Mouse (Mus musculus): ENCODE measurements around the gene Ltc4s. TPM values are rescaled to one million over a fixed set of nuclear protein-coding genes. Genes with fewer than 3 reads are reported as not detected.

Gene Ltc4s
- total RNA-seq, 2 experiments from 2014 or later = 4.4 to 6.0 TPM

DNA sequence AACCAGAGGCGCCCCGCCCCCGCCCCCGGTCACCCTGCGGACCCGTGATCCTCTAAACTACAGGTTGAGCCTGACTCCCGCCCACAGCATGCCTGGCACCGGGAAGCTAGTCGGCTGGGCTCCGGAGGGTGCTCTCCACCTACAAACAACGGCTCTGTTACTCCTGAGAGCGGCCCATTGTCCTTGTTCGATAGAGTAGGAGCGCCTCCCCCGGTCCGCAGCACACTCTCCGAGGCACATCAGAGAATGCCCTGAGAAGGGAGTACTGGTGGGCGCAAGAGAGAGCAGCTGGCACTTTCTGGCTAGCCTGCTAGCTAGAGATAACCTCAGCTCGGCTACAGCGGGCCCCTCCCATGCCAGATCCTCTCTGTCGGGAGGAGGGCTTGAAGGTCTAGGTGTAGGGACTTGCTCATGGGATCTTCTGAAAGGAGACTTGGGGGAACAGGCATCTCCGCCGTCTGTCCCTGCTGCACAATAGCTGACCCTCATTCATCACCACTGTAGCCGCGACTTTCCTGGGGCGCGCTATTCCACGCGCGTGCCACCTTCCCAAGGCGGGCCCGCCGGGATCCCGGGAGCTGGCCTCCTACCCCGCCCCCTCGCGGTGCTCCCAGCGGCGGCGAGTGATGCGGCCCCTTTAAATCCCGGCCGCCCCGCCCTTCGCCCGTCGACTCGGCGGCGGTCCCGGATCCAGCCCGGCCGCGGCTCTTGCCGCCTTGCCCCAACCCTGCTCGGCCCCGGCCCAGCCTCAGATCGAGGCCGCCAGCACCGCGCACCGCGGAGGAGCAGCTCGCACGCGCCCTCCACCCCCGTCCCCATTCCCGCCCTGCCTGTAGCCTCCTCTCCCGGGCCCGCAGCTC, 13.5 kb downstream of the Ltc4s start:
- DNase-seq (ENCODE audit: low spot score in 2 of 2) = peak; percentile 76 to 79

GRCm38 (mm10) chr11:50223783-50224662, 14.4 kb downstream of the Ltc4s start:
- DNase-seq (ENCODE audit: low spot score in 2 of 2) = no peak

- no peak for DNase-seq (ENCODE audit: low spot score in 2 of 2)
Measured at GRCm38 (mm10) chr11:50222559-50223276, 15.7 kb downstream of the Ltc4s start.

- no peak for DNase-seq (ENCODE audit: low spot score in 2 of 2)
Measured at GRCm38 (mm10) chr11:50219833-50220232, 18.6 kb downstream of the Ltc4s start.

DNA sequence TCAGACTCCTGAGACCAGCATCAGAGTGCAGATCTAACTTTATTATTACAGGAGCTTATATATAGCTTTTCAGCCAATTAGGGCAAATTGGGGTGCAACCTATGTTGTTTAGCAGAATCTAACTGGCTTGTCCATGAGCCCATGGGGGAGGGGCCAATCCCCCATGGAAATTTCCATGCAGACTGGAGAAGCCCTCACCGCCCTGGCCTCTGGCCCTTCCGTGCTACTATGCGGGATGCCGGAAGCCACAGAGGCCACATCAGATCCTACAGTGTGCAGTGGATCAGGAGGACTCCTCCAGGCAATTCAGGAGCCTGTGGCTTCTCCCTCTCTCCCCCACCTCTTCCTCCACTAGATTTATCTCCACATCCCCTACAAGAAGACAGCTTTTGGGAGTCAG, 20.6 kb downstream of the Ltc4s start:
- DNase-seq (ENCODE audit: low spot score in 2 of 2) = no peak

DNA sequence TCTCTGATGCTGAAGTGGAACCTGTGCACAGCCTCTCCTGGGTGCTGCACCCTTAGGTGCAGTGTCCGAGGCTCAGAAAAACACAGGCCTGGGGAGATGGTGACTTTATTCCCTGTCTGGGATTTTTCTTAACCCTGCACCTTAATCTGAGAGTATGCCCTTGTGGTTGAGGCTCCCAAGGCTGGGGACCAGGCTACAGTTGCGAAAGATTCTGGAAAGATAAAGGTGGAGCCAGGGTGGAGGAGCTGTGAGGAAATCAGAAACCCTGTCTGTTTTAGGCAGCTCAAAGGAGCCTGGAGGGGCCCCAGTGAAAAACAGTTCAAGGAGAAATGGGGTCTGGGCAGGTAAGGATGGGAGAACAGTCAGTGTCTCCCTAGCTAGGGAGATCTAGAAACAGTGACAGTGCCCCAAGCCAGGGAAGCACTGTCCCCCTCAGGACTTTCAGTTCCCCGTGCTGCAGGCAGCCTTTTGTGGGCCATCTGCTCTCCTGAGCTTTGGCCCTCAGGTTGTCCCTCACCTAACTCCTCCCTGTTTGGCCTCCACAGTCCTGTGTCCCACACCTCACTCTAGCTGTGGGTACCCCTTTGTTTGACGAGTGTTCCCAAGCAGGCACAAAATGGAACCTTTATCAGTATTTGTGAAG, 21.6 kb downstream of the Ltc4s start:
- DNase-seq (ENCODE audit: low spot score in 2 of 2) = no peak

GRCm38 (mm10) chr11:50215633-50216032, 22.8 kb downstream of the Ltc4s start:
- no peak for DNase-seq (ENCODE audit: low spot score in 2 of 2)

- DNase-seq (ENCODE audit: low spot score in 2 of 2) = no peak
Measured at GRCm38 (mm10) chr11:50214631-50215030, 23.8 kb downstream of the Ltc4s start.

DNA sequence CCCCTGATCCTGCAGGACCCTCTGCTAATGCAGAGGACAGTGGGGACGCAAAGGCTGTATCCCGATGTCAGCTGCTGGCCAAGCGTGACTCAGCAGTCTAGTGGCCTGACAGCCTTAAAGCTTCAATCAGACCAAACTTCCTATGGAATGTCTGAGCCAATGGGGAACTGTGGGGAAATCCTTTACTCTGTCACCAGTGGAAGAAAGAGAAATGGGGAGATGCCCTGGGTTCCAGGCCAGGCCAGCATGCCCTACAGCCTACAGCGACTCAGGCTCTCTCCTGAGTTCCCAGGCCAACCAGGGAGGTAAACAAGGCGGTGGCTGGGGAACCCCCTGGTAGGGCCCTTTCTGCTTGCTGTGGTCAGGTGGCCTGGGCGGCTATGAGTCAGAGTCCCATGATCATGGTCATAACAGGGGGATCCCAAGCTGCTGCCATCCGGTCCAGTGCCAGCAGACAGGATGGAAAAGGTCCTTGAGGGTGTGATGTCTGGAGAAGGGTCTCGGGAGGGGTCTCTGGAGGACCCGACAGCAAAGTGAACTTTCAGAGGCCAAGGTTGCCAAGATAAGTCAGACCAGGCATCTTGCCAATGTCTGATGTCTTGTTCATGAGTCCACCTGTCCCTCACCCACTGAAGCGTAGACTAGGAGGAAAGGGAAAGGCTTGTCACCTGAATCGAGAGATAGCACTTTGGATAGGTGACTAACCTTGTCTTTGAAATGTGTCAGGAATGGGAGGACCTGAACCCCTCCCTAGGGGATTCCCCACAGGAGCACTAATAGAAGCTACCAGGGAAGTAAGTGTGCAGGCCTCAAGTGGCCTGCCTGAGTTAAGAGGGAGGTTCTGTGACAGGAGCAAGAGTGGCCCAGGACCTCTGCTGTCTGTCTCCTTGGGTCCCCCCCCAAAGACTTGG, 25.3 kb downstream of the Ltc4s start:
- peak in 1 of 2 experiments; percentile 73 for DNase-seq (ENCODE audit: low spot score in 2 of 2)

GRCm38 (mm10) chr11:50212060-50212739, 26.2 kb downstream of the Ltc4s start:
- no peak for DNase-seq (ENCODE audit: low spot score in 2 of 2)

DNA sequence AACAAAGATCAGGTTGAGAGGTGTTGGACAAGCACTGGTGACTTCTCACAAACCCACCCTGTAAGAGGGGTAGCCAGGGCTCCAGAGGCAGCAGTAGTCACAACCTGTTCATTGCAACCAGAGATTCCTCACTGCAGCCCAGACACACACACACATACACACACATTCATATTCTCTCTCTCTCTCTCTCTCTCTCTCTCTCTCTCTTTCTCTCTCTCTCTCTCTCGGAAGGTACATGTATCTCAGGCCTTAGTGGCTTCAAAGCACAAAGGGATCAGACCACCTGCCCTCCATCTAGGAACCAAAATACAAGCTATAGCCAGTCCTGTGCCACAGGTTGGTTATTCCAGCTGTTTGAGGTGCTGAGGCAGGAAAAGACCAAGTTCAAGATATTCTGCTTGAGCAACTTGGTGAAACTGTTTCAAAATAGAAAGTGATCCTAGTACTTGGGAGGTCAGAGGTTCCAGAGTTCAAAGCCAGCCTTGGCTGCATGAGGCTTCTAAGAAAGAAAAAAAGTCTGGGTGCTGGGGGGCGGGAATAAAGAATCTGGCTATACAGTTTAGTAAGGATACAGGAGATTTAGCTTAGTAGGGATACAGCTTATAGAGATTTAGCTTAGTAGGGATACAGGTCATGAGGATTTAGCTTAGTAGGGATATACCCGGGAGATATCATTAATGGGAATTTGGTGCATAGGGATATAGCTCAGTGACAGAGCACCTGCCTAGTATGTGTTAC, 26.9 kb downstream of the Ltc4s start:
- no peak for DNase-seq (ENCODE audit: low spot score in 2 of 2)

DNA sequence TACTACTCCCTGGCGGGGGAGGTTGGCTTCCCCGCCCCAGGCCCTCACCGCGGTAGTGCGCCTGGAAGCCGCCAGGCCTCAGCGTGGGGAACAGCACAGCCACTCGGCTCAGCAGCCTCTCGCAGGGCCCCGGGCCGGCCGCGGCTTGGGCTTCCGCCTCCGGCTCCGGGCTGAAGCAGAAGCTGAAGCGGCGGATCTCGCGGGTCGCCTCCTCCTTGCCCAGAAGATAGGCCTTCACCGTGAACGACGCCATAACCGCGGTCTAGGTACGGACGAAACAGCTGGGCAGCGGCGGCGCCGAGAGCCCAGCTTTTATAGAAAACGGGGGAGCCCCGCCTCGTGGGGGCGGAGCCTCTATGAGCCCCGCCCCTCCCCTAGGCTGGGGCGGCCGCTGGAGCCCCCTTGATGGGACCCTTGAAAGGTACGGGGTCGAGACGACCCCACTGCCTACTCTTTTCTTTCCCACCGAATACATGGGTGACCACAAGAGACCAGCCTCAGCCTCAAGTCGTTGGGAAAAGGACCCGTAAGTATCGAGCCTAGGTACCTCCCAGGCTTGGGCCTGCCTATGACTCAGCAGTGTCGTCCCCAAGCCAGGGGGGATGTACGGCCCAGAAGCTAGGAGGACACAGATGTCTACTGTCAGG, 27.8 kb downstream of the Ltc4s start, which contains the start of the genes Sqstm1 and Mgat4b:
TSS of gene Sqstm1 (minus strand) at position 323 of the 647 bp plus-strand sequence.
TSS of gene Mgat4b (plus strand) at position 386 of the 647 bp plus-strand sequence.
- DNase-seq (ENCODE audit: low spot score in 2 of 2) = peak; percentile 79 to 86

DNA sequence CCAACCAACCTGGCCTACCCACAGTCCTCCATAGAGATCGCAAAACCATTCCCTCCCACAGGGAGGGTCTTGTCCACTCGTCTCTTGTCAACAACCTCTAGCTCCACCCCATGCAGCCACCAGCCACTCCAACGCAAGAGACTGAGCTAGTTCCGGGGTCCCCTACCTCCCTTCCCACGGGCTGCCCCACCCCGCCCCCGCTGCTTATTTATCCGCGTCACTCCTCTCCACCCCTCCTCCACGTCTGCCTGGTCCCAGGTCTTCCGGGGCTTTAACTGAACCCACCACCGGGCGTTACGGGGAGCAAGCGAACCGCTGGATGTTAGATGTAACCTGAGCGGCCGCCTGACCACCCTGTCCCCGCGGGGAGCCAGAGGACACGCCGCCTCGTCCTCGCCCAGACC, 28.3 kb downstream of the Ltc4s start:
- DNase-seq (ENCODE audit: low spot score in 2 of 2) = peak; percentile 76 to 89

DNA sequence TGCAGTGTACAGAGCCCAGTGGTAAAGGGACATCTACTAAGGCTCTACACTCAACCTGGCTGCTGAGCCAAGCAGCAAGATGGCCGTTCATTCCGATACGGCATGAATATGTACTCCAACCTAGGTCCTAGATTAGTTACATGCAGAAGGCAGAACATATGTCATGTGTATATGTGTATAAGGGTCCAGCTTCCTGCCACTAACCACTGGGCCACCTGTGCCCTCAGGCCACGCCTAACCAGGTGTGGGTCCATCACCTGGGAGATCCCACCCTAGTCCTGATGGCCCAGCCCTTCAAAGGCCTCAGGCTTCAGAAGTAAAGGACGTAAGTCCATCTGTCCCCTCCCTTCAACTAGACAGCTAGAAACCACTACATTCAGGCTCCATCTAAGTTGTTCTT, 30.4 kb downstream of the Ltc4s start:
- no peak for DNase-seq (ENCODE audit: low spot score in 2 of 2)

- DNase-seq (ENCODE audit: low spot score in 2 of 2) = no peak
Measured at GRCm38 (mm10) chr11:50207344-50207743, 31.1 kb downstream of the Ltc4s start.

- no peak for DNase-seq (ENCODE audit: low spot score in 2 of 2)
Measured at GRCm38 (mm10) chr11:50206037-50206436, 32.4 kb downstream of the Ltc4s start.

- DNase-seq (ENCODE audit: low spot score in 2 of 2) = no peak
Measured at GRCm38 (mm10) chr11:50205434-50205833, 33.0 kb downstream of the Ltc4s start.

GRCm38 (mm10) chr11:50203302-50203827, 35.1 kb downstream of the Ltc4s start:
- DNase-seq (ENCODE audit: low spot score in 2 of 2) = no peak
